Mouse (Mus musculus) retina, postnatal 7 days (tissue): ENCODE measurements around the gene Hsd11b1.
"Not testable (repeated sequence)": the region's sequence is repeated elsewhere in the genome, so short reads cannot be mapped to it uniquely, and the experiment has no call there.

Source experiments
- DNase-seq: peaks from one replicate; pipeline ENCODE4 v3.0.0-alpha.2; 2012; ENCODE audit warnings: low read depth, low spot score

Gene Hsd11b1

DNA sequence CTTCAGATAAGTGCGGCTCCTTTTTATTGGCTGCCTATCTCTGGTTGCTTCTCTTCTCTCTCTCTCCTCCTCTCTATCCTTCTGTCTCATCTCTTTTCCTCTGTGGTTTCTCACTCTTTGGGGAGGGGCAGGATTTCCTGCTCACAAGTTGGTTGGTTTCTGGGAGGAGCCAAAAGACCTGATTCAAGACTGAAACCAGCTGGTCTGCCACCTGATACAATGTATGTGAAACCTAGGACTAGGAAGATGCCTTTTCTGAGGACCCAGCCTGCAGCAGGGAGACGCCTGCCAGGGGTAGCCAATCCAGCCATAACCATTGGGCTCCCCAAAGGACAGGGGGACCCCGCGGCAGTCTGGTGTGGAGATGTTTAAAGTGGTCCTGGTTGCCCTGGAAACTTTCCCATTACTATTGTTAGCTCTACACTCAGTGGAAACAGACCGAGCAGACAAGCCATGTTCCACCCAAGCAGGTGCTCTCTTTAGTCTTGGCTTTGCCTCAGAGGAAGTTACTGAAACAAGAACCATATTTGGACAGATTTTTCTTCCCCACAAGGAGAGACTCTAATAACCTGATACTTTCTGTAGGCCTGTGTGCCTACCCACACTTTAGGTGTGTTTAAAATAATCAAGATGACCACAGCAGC is at the start of gene Hsd11b1:
Gene Hsd11b1, minus strand, starts transcription at position 121 of the 644 bp plus-strand sequence.
- DNase-seq, result no peak

GRCm38 (mm10) chr1:193311596-193311995 is 47.7 kb upstream of the Hsd11b1 start:
- DNase-seq, result no peak

DNA sequence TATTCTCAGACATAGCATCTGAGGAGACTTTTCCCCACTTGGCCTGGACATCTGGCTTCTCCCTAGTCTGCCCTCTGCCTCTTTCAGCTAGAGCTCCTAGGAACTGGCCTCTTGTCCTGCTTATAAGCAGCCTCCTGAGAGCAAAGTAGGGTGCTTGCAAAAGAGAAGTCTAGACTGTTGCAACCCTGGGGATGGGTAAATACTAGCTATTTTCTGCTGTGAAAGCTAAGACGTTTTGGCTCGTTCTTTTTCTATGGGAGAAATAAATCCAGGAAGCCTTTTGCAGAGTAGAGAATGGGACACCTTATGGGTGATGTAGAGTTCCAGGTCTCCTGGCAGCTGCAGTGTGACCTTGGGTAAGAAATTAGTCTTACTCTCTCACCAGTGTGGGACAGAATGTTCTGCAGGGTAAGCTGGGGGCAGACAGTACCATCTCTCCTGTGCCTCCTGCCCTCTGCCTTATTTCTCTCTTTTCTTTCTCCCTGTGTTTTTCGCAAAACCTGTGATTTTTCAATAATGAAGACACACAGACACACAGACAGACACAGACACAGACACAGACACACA is 46.7 kb upstream of the Hsd11b1 start:
- DNase-seq, result no peak

DNA sequence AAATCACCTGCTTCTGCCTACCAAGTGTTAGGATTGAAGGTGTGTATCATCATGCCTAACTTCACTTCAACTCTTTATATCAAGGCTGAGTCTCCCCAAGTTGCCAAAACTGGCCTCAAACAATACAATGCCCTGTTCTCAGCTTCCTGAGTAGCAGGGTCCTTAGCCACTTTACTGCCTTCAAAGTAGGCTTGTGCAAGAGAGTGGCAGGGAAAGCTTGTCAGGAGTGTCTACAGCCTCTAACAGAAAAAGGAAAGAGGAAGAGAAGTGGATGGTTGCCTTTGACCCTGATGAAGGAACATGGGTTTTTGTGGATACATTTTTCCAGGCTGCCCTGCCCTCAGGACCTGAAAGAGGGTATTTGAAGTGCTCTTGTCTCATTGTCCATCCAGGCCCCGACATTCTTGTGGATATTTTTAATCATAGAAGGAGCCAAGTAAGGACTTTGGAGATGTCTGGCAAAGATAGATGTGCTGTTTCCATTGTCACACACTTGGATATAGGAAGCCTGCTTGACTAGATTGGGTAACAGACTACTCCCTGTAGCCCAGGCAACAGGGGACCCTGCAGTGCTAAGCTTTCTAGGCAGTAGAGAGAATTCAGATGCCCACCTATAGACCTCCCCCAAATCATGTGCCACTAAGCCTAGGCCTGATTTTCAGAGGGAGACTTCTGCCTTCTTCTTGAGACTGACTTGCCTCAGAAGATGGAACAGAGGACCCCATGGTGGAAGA is 46.1 kb upstream of the Hsd11b1 start:
- no peak for DNase-seq

DNA sequence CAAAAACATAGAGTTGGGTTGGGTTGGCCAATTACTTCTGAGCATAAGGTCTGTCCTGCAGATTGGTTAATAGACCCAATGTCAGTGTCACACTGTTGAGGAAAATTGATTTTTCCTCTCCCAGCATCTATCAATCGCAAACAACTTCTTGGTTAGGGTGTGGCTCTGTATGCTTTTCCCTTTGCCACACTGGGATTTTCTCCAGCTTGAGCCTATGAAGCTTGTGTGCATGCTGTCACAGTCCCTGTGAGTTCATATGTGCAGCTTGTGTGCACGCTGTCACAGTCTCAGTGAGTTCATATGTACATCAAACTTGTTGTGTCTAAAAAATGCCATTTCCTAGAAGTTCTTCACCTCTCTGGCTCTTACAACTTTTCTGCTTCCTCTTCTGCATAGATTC is 43.0 kb upstream of the Hsd11b1 start:
- no peak for DNase-seq

DNA sequence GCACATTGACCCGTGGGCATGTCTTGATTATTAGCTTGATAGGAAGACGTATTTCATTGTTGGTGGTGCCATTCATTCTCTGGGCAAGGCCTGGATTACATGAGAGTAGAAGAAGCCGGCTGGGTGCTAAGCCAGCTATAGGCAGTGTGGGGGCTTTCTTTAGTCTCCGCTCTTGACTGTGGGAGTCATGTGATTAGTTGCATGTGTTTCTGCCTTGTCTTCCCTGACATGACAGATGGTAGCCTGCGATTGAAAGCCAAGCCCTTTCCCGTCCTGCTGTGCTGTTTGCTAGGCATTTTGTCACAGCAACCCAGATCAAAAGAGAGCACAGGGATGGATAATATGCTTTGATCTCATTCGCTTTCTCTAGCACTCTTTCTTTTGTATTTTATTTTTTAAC is 41.5 kb upstream of the Hsd11b1 start:
- no peak for DNase-seq

DNA sequence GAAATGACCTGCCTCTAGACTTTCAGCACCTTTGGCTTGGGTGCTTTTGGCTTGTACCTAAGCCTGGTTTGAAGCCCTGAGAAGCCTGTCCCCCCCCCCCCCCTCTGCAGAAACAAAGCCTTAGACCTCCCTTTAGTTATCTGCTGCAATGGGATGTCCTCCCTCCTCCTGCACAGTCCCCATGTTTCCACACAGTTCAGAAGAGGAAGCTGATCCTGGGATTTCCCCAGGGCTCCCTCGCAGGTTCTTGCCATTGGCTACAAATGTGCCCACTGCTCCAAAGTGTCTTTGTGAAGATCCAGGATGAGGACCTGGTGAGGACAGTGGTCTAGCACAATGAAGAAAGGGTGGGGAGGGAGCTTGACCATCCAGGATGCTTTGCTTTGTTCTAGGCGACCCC is 39.2 kb upstream of the Hsd11b1 start:
- no peak for DNase-seq

DNA sequence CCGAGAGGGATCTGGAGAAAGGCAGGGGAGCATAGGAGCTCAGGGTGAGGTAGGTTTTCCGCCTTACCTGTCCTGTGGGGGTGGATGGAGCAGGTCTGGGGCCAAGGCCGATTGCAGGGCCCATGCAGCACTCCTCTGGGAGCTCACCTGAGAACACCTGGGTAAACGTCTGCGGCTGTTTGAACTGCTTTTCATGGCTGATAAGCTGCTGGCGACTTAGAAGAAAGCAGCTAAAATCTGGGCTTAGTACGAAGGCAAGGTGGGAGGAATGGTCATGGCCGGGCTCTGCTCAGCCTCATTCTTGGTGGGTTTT is 38.2 kb upstream of the Hsd11b1 start:
- no peak for DNase-seq

- no peak for DNase-seq
Observed at GRCm38 (mm10) chr1:193301216-193302092, 37.6 kb upstream of the Hsd11b1 start.

DNA sequence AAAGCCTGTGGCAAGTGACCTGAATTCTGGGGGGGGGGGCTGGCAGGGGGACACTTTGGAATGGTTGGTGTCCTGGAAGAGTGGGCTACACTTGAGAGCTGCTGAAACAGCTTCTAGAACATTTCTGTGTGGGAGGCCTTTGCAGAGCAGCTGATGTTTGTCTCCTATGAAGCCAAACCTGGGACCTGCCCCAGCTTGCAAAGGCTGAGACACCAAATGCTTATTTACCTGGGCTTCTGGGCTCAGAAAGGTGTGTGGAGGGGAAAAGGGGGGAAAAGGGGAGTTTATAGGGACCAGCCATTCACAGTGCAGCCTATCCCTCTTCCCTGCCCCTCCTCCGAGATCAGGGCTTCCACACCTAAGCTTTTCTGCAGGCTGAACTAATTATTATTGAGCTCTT is 36.1 kb upstream of the Hsd11b1 start:
- DNase-seq, result no peak

DNA sequence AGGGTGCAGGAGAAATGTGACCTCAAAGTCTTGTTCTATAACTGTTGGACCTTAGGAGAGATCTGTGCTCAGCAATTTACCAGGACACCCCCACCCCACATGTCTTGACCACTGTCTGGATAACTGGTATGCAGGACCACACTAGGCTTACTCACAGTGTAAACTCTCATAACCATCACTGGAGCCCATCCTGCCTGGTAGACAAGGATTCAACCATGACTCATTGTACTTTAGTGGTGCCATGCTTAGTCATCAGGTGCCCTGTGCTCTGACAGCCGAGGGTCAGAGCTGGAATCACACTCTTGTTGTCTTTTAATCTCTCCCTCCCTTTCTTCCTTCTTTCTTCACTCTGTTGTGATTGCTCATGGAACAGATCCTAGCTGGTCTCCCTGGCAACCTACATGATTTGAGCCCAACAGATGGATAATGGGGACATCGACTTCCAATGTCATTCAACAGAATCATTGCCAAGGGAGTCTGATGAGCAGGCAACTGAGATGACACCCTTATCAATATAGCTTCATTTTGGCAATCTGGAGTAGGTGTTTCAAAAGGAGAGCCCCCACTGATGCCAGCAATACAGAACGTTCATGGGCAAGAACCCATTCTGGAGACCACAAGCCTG is 34.4 kb upstream of the Hsd11b1 start:
- no peak for DNase-seq

GRCm38 (mm10) chr1:193295920-193296319 is 32.0 kb upstream of the Hsd11b1 start:
- DNase-seq, result no peak

DNA sequence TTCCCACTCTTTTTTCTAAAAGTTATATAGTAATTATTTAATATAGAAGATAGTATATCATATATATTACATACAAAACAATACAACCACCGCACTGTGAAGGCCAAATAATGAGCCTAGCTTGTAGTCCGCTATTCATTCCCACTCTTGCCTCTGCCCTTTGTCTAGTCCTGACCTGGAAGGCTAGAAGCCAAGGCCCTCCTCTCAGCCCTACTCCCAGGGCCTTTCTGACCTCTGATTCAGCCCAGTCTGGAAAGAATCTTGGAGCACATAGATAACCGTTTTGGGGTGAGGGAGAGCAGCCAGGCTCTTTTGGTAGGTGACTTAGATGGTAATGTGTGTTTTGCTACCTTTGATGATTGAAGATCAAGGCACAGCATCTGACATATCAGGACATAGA is 30.1 kb upstream of the Hsd11b1 start:
- DNase-seq, result no peak

DNA sequence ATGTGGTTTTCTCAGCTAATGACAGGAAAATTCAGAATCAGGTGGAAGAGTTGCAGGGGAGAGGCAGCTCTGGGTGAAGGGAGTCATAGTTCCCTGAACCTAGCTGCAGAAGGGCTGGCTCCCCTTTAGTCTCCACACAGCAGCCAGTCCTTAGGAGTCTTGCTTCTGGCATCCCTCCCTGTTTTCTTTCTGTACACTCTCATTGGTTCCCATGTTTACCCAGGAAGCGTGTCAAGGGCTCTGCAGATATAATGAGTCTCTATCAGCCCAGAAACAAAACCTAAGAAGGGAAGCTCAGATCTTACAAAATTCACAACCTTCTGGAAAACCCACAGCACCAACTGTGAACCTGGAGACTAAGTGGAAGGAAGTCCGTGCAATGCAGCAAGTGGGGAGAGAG is 29.2 kb upstream of the Hsd11b1 start:
- no peak for DNase-seq

GRCm38 (mm10) chr1:193290686-193291085 is 26.8 kb upstream of the Hsd11b1 start:
- no peak for DNase-seq

DNA sequence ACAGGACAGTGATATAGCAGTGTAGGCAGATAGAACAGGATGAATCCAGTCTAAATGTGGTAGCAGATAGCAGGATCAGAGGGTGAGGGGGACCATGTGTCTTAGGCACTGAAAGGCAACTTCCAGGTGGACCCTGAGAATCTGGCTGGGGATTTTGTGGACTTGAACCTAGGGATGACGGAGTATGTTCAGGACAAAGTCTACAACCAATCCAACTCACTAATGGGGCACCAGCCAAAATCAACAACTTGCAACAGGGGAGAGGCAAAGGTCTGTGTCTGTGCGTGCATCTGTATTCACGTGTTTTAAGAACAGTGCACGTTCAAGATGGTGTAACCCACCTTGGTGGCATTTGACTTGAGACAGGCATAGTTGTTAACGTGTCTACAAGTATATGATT is 26.0 kb upstream of the Hsd11b1 start:
- no peak for DNase-seq

DNA sequence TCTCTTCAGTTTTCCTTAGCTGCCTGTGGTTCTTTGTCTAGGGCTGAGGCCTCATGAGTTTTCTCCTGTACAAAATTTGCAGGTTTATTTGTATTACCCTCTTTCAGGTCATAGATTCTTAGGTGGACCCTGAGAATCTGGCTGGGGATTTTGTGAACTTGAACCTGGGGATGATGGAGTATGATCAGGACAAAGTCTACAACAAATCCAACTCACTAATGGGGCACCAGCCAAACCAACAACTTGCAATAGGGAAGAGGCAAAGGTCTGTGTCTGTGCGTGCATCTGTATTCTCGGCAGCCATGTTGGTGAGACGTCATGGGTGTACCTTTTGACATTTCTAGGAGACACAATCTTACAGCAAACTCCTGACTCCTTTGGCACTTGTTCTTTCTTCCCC is 25.2 kb upstream of the Hsd11b1 start:
- no peak for DNase-seq

GRCm38 (mm10) chr1:193287578-193287977 is 23.7 kb upstream of the Hsd11b1 start:
- DNase-seq, result no peak

DNA sequence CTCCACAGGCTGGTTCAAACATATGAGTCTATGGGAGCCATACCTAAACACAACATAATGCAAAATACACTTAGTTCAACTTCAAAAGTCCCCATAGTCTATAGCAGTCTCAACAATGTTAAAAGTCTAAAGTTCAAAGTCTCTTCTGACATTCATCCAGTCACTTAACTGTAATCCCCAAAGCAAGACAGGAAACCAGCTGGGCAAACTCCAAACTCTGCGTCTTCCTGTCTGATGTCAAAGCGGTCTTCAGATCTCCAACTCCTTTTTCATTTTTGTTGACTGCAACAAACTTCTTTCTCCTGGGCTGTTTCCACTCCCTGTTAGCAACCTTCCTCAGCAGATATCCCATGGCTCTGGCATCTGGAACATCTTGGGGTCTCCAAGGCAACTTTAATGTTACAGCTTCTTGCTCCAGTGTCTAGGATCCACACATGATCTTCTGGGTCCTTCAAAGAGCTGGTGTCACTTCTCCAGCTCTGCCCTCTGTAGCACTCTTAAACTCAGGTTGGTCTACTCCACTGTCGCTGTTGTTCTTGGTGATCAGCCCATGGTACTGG is 22.0 kb upstream of the Hsd11b1 start:
- not testable (repeated sequence) for DNase-seq

DNA sequence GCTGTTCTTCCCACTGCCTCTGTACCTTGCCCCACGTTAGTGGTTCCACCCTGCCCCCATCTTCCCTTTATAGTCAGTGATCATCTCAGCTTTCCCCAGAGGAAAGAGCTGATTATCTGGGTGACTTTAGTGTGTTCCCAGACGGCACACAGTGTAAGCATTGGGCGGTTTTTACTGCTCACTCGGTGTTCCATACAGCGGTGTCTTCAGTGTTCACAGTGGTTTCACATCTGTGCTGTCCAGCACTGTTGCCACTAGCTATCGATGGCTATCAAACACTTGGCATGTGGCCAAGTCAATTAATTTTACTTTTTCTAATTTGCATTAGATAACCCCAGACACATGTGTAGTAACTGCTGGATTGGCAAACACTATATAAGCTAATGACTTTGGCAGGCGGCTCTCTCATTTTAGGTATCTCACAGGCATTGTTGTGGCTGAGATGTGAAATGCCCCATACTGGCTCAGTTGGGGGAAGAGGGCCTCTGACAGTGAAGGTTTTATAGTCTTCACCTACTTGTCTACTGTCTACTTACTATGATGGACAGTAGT is 20.4 kb upstream of the Hsd11b1 start:
- DNase-seq, result no peak

GRCm38 (mm10) chr1:193281344-193281743 is 17.5 kb upstream of the Hsd11b1 start:
- no peak for DNase-seq
